Mouse (Mus musculus) activated CD4-positive, CD25-positive, alpha-beta regulatory T cell, adult 4 months (primary cell): ENCODE data around the gene Adam12. TPM values are rescaled to one million over a fixed set of nuclear protein-coding genes. Genes with fewer than 3 reads are reported as not detected.

Experiments used
- ATAC-seq: one replicate; pipeline ENCODE4 v1.8.0; 2017
- polyA plus RNA-seq, 2 experiments: library from polyadenylated mRNA; unstranded; fragments of 100-300 nt; shearing (Covaris generic); gene quantifications; one replicate each; pipeline ENCODE4 v1.2.1; 2017

Gene Adam12
- polyA plus RNA-seq, 2 experiments from 2014 or later: 1.3 to 1.7 TPM

DNA sequence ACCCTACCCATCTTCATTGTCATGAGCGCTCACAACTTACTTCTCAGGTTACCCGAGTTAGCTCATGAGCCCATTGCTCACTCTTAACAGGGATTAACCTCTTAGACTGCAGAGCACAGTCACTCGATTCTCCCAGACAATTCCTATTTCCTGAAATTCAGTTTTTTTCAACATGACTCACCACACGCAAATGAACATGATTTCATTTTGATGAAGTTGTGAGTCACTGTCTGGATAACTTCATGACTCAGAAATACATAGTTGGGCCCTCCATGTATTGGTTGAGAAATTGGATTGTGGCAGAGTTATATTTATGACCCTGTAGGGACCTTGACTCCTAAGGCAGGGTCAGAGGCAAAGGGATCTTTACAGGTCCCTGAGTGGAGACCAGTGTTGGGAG lies 230.4 kb downstream of the Adam12 start:
- ATAC-seq: no peak

DNA sequence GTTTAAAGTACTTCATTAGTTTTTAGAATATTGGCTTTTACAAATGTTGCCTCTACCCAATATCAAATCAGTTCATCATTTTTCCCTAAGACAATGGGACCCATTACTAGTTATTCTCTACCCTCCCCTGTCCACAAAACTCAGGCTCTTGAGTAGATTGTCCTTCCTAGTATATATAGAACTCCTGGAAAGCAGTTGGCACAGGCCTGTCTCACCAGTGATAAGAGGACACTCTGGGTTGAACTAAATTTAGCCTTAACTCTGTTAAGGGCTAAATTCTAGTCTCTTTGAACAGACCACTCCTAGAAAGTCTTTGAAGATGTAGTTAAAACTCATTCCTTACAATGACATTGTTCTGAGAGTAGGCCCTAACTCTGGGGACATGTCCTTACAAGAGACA lies 241.0 kb downstream of the Adam12 start:
- ATAC-seq: no peak

DNA sequence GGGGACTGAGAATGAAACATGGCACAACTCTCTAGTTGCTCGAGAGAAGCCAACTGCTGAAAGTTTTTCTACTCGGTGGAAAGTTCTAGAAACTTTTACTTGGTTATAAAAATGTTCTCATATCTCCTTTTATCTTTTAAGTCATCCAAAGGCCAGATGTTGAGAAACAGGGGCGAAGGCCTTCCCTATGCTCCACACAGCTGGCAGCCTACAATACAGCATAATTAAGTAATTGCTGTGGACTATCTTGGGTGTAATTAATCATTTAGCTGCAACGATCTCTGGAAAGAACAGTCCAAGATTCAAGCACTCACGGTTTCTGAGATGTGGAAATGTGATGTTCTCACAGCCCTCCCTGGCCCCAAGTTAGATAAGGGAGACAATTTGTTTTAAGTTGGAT lies 243.6 kb downstream of the Adam12 start:
- no peak for ATAC-seq

DNA sequence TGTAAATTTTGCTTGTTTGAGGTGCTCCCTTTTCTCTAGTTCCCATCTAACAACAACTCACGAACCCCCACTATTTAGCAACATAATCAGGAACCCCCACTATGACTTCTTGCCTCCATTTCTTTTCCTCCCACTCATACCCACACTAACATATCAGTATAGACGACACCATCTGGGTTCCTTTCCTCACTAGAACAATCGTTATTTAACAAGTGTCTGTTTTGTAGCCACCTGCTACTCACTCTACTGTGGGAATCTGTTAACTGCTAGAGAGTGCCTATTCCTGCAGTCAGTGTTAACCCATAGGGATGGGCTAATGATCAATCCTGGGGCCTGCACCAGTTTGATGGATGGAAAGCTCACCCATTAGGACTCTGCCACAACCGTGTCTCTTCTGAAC lies 245.7 kb downstream of the Adam12 start:
- ATAC-seq: no peak

DNA sequence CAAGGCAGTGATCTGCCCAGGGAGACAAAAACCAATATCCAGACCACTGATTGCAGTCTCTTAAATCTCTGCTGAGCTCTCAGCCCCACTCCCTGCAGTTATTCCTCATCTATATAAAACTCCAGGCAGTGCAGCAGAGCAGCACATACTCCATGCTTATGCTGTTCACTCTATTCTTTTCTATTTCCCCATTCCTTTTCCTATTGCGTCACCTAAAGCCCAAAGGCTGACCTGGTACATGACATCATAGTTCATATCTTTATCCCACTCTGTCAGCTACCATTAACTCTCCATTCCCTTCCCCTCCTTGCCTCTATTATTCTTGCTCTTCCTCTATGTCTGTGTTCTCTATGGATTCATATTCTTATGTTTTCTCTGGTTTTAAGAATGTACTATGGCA lies 246.3 kb downstream of the Adam12 start:
- ATAC-seq: no peak

DNA sequence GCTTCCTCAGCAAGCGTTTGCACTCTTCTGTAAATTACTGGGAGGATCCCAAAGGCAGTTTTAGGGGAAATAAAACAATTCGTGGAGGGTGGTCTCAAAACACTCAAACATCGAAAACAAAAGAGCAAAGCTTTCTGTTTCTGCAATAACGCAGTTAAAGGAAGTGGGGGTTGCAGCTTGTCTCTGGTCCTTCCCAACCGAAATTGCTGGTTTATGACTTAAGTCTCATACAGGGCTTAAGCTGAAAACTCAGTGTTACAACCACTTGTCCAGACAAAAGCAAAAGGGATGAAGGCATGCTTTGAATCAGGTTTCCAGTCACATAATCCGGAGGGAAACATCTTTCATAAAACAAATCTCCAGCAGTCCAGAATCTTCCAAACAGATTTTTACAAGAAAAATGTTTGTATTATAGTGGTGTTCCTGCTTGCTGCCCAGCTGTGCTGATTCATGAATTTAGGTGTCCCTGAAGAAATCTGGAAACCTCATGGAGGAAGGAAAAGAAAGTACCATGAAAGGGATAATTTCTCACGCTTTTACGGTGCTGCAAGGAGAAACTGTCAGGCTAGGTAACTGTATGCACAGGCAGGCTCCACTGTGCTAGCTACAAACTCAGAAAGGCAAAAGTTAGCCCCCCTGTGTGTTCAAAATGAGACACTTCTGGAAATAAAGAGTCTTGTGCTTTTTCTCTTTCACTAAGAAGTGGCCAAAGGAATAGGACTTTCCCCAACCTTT lies 255.4 kb downstream of the Adam12 start:
- ATAC-seq: no peak

DNA sequence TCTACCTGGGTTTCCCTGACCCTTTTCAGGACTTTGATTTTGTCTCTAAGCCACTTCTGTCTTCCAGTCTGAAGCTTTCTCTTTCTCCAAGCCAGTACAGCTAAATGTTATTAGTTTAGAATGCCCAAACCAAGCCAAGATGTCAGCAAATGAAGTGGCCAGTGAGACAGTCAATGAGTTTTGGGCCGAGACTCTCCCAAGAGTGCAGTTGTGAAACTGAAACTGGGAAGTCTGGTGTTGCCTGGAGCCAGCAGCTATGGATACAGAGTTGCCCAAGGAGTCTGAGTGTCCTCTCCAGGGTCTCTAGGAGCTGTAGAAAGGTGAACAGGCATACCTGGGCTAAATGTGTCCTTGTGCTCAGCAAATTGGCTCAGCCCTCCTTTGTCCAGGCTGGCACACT lies 260.9 kb downstream of the Adam12 start:
- no peak for ATAC-seq

DNA sequence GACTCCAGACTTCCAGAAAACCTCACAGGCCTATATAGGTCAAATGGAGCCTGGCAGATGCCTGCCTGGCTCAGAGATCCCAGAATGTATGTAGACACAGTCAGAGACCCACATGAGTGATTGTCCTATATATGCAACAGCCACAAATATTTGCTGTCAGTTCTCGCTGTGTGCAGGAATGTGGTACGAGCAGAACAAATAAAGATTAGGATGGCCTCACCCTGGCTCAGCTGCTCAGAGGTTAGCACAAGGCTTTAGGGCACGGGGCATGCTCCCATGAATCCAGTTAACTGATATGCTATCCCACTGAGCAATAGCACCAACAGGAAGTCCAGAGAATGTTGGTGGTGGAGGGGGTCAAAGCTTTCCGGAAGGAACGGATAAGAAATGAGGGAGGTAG lies 261.5 kb downstream of the Adam12 start:
- ATAC-seq: no peak

DNA sequence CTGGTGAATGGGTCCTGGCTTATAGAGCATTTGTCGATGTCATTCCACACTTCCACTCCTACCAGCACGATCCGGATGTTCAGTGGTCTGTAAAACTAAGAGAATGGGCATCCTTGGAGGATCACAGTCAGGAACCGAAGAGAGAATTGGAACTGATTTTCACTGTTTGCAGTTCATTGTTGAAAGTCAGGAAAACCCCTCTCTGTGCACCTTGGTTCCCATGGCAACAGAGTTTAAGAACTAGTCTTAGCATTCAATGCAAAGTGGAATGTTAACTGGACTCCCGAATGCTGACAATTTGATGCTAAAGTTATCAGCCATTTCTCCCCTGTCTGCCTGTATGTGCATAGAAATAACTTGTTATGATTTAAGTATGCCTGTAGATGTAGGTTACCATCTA lies 264.0 kb downstream of the Adam12 start:
- ATAC-seq: no peak

DNA sequence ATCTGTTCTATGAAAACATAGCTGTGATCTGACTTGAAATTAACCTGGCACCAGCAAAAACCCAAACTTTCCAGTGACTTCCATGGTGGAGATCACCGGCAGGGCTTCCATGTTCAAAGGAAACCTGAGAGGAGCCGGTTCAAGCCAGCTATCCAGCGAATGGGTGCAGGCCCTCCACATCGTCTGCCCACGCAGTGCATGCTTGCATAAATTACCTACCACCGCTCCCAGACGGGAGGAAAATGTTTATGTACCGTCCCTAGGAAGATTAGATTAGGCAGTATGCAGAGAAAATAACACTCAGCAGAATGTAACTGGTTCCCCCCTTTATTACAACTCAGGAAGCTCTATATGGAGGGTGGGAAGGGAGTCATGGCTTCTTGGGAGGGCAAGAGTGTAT lies 268.4 kb downstream of the Adam12 start:
- no peak for ATAC-seq

DNA sequence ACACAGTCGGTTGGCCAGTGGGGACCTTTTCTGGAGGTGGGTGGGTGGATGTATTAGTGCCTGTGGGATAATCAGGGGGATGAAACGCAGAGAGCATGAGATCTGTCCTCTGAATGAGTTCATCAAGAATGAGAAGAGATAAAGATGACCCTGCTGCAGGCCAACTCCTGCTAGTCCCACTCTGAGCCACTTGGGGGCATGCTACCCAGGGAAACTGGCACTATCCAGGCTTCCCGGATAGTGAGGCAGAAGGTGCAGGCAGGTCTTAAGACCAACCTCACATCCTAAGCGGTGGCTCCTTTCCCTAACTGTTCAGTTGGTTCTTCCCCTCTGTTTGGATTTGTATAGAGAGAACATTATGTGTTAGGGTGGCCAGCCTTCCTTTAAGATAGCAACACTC lies 272.7 kb downstream of the Adam12 start:
- no peak for ATAC-seq

DNA sequence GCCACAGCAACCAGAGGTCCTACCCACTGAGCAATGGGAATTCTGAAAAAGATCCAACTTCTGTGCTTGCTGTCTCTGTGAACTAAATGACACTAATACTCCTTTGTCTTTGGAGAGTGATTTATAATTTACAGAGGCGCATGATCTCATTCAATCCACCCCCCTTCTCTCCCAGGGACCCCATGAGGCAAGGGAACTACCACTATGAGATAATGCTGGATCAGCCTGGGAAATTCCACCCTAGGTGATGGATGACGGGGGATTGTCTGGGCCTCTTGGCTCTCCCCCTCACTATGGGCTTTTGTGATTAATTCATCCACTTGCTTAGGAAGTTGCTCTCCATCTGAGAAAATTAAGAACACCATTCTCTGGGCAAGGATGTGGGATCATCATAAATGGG lies 274.1 kb downstream of the Adam12 start:
- ATAC-seq: no peak

DNA sequence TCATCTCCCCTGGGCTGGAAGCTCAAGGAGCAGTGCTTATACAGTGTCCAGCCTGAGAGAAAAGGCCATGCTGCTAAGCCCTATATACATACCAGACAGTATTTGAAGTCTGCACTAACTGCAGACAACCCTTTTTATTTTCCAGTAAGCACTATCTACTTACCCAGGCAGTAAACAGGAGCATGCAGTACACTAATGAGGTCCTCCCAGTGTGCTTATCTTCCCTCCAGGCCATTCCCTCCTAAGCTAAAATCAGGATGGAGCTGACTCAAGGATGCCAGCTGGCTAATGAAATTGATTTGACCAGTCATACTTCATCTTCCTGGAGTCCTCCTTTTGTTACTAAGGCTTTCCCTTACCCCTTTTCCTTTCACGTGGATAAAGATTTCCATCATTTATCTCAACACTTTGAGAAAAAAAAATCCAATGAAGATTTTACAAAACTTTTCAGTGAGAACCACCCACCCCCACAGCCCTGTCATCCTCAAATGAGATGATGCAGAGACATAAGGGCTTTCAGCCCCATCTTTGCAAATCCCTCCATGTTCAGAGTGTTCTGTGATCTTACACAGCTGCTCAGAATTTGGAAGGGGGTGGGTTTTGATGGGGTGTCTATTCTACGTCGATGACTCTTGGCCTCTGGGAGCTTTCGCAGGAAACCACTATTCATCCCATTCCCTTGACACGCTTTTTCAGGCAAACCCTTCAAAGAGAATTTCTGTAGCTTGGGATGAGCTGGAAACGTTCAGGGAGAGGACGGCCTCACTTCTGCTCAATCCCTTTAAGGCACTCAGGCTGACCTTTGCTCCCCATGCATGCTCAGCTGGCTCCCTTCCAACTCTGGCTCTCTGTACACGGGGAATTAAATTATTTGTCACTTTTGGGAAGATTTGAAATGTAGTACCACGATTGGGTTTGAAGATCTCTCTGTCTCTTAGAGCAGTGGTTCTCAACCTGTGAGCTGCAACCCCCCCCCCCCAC lies 277.5 kb downstream of the Adam12 start:
- ATAC-seq: no peak

DNA sequence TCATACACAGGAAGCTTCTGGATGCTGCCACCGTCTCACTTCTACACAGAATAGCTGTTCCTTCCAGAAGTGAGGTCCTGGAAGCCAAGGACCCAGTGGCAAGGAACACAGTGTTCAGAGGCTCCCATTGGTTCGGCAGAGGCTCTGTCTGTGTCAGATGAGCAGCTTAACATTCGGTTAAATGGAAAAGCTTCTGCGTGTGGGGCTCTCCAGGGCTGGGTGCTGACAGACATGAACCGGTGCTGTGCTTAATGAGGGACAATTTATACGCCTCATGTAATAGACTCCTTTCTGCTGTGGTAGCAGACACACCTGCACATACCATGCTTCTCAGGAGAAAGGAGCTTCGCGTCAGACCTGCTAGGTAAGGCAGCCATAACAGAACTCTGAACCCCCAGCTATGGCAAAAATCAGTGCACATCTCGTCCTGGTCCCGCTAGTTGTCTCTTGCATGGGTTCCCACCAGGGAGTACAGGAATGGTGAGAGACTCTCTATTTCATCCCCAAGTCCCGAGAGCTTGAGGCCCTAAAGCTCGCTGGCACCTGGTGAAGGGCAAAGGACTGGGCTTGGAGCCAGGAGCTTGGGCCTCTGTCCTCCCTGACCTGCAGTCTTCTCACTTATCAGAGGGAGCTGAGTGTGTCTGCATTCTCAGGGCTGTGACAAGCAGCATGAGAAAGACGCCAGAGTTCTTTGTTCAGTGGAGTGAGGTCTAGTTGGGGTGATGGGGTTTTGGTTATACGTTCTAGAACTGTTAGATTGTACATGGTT lies 280.0 kb downstream of the Adam12 start:
- no peak for ATAC-seq

DNA sequence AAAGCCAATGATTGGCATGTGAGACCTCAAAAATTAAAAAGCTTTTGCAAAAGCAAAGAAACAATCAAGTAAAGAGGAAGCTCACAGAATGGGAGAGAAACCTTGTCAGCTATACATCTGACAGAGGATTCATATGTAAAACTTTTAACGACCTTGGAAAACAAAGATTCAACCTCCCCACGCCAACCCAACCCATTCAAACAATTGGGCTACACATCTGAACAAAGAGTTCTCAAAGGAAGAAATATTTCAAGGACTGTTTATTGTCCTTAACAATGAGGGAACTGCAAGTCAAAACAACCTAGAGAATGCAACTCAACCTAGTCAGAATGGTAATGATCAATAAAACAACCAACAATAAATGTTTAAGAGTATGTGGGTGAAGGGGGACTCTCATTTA lies 284.6 kb downstream of the Adam12 start:
- no peak for ATAC-seq

DNA sequence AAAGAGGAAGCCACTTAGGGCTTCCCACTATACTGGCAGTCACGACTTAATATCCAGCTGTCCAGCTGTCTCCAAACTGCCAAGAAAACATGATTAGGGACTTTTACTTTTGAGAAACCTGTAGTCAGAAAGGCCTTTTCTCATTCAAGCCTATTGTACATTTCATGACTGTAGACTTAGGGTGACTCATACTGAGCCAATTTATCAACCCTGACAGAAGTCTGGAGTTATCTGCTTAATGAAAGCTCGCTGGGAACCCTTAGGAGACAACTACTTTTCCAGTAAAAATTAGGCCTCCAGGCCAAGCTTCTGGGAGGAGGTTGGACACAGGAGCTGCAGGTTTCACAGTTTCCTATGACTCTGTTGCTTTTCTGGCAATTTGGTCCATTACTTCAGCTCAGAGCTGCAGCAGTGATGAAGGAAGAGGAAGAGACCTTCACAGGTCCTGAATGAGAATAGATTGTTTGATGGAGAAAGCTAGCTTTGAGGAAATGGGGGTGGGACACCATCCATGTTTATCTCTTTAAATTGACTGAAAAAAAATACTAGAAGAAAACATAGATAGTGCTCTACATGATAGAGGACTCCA lies 285.1 kb downstream of the Adam12 start:
- ATAC-seq: no peak

DNA sequence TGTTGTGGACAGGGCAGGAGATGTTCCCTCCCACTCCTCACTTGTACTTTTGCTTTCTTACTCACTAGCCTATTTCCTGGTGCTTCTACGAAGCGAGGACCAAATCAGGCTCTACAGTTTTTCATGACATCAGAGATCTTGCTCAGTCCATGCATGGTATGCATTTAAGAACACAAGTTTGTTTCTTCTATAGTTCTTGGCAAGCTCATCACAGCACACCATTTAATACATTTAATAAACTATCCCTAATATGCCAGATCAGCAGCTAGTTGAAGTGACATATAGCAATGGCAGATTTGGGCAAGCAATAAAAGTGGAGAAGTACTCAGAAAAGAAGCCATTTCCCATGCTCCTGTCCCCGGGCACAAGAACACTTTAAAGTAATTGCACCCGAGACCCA lies 285.8 kb downstream of the Adam12 start:
- no peak for ATAC-seq

DNA sequence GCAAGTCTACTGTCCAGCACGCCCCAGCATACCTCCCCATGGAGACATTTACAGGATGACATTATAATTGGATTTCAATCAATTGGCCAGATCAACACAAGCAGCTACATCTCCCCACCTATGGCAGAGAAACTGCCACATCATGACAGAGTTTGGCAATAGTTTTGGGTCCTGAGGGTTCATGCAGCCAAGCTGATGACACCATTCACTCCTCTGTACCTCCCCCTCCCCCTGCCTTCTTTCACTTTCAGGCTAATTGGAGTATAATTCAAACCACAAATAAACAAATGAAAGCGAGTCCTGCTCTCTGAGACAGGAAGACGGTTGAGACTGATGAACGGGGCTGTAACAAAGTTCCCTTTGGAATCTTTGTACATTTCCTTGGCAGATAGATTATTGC lies 291.5 kb downstream of the Adam12 start:
- ATAC-seq: no peak

DNA sequence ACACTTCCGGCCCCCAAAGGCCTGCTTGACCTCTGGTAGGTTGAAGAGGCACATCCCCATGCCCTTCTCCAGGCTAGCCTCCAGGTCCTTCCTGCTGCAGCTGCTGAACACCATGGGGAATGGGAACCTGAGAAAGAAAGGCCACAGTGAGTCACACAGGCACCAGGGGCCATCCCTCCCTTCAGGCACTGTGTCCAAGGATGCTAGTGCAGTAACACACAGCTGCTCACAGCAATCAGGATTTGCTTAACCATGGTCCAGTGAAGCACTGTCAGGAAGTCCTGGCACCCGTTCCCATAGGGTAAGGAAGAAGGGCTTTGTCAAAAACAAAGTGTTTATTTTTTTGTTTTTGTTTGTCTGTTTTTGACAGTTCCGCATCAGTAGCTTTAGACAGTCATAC lies 294.5 kb downstream of the Adam12 start:
- no peak for ATAC-seq

DNA sequence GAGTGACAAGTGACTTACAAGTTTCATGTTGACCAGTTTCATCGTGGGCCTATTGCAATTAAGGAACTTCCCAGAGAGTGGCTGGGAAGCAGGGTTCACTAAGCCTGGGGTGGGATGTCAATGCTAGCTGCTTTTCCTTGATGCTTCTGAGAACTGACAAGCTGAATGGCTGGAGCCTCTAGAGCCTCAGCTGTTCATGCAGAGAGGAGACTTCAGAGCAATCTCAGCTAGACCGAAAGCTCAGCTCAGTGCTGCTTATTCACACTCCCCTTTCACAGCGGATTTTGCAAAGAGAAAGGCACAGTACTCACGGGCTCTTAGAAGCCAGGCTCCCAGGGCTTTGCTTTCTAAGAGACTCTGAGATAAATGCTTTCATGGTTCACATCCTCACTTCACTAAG lies 295.6 kb downstream of the Adam12 start:
- ATAC-seq: no peak

DNA sequence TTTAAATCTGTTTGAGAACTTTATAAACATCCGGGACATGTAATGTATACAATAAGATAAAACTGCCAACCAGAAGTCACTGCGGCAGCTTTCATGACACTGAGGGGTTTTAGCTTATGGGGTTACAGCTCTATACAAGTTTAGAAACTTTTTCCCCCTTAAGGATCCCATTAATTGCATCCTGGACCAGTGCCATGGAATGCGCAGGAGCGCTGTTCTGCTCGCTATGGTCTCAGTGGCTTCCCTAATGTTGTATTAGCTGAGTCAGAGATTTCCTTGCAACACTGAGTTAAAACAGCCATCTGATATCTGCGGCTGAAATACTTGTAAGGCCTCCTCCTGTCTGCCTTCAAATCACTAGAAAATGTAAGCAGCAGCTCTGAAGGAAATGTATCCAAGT lies 298.6 kb downstream of the Adam12 start:
- no peak for ATAC-seq

DNA sequence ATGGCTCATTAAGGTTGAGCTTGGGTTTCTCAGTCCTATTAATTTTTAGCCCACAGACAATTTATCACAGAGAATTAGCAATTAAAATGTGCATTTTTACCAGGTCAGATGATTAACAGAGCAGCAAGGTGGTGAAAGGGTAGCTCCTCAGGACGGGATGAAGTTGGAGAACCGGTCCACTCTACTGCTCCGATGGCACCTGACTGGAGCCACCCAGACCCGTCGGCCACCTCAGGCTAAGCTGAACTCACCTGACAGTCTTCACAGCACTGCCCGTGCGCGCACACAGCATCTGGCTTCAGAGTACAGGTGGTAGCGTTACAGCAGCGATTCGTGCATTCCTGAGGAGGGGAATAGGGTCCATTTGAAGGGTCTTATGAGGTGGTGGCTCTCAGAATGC lies 300.5 kb downstream of the Adam12 start:
- no peak for ATAC-seq

DNA sequence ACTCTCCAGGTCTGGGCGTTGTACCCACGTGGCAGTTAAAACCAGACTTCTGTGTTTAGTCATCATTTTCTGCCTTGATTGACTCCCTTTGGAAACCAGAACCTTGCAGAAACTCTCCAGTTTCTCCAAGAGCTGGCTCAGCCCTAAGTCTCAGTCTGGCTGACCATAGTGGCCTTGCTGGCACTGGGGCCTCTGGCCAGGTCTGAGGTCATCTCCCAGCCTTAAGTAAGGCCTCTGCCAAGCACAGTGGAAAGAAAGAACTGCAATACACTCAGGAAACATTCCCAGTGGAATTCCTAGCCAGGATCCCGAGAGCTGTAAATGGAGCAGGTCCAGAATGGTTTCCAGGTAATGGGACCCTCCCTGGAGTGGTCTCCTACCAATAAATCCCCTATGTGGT lies 303.0 kb downstream of the Adam12 start:
- no peak for ATAC-seq
